Mouse (Mus musculus): ENCODE measurements around the gene Mfn1. TPM values are rescaled to one million over a fixed set of nuclear protein-coding genes. Genes with fewer than 3 reads are reported as not detected.
A peak's percentile ranks its signal among the peaks of the same experiment; 100 is the strongest.

Mfn1 gene
- polyA plus RNA-seq, 1 experiment from 2014 or later, result 33.4 TPM

GRCm38 (mm10) chr3:32616331-32617052 lies 87.2 kb downstream of the Mfn1 start, which contains the start of gene Gnb4:
Gnb4 (minus strand) TSS chr3:32616585.
- peak; percentile 84 for ATAC-seq
- Histone ChIP-seq H3K27ac (peak within 1 kb of the TSS; percentile 45; the same call in 1 of the 2 replicates), H3K36me3 (no peaks in the 10 kb centered on the region), H3K9ac (peak within 1 kb of the TSS; percentile 73), H3K4me3 (peak within 1 kb of the TSS; percentile 72), H3K27me3 (replicated peaks) (peaks cover 19% of the 10 kb centered on the region), H3K4me1 (peaks cover 17% of the 10 kb centered on the region), H3K9me3 (replicated peaks) (0 out of 2 replicates have a peak, but pooled peaks cover 2% of the 10 kb centered on the region), H3K4me2 (peak within 1 kb of the TSS; percentile 93)
- WGBS (ENCODE audit: insufficient replicate concordance), result 2% methylated on average over 78 of the region's 83 CpGs

- Histone ChIP-seq H3K27ac (peak overlapping the region; percentile 45; the same call in 1 of the 2 replicates), H3K4me1 (peaks cover 17% of the 10 kb centered on the region), H3K4me2 (peak overlapping the region; percentile 93), H3K27me3 (replicated peaks) (peaks cover 19% of the 10 kb centered on the region), H3K4me3 (peak overlapping the region; percentile 72), H3K9me3 (replicated peaks) (0 out of 2 replicates have a peak, but pooled peaks cover 2% of the 10 kb centered on the region), H3K36me3 (no peaks in the 10 kb centered on the region), H3K9ac (peak overlapping the region; percentile 73; the same call in 1 of the 2 replicates)
- WGBS (ENCODE audit: insufficient replicate concordance), result 24% methylated on average over 16 of the region's 16 CpGs
- ATAC-seq, result peak; percentile 22; the same call in 1 of the 2 replicates
Measured at GRCm38 (mm10) chr3:32617053-32617642, 87.9 kb downstream of the Mfn1 start.

- no peaks in the 10 kb centered on the region for H3K36me3 ChIP-seq
- H3K27me3 ChIP-seq (replicated peaks), result peaks cover 14% of the 10 kb centered on the region
- ATAC-seq, result no peak
- H3K4me2 ChIP-seq, result no peak overlapping the region
- WGBS (ENCODE audit: insufficient replicate concordance), result 80% methylated on average over 1 of the region's 1 CpGs
- no peaks in the 10 kb centered on the region for H3K9me3 ChIP-seq (replicated peaks)
- peaks cover 5% of the 10 kb centered on the region for H3K4me1 ChIP-seq
- no peak overlapping the region for H3K4me3 ChIP-seq
- H3K9ac ChIP-seq, result no peak overlapping the region
- H3K27ac ChIP-seq, result no peak overlapping the region
Measured at GRCm38 (mm10) chr3:32621658-32622057, 92.4 kb downstream of the Mfn1 start.

GRCm38 (mm10) chr3:32622106-32622505 lies 92.8 kb downstream of the Mfn1 start:
- no peak overlapping the region for H3K4me3 ChIP-seq
- no peaks in the 10 kb centered on the region for H3K9me3 ChIP-seq (replicated peaks)
- H3K27me3 ChIP-seq (replicated peaks), result peaks cover 10% of the 10 kb centered on the region; the same call in 1 of the 2 replicates
- H3K27ac ChIP-seq, result no peak overlapping the region
- no peak overlapping the region for H3K4me2 ChIP-seq
- peaks cover under 1% of the 10 kb centered on the region for H3K4me1 ChIP-seq
- no peaks in the 10 kb centered on the region for H3K36me3 ChIP-seq
- no peak overlapping the region for H3K9ac ChIP-seq
- no peak for ATAC-seq
- 59% methylated on average over 3 of the region's 3 CpGs for WGBS (ENCODE audit: insufficient replicate concordance)

GRCm38 (mm10) chr3:32628141-32628540 lies 98.9 kb downstream of the Mfn1 start:
- no peak for ATAC-seq
- H3K4me3 ChIP-seq, result no peak overlapping the region
- no peaks in the 10 kb centered on the region for H3K27me3 ChIP-seq (replicated peaks)
- no peaks in the 10 kb centered on the region for H3K4me1 ChIP-seq
- 60% methylated on average over 7 of the region's 7 CpGs for WGBS (ENCODE audit: insufficient replicate concordance)
- H3K27ac ChIP-seq, result no peak overlapping the region
- H3K4me2 ChIP-seq, result no peak overlapping the region
- no peaks in the 10 kb centered on the region for H3K9me3 ChIP-seq (replicated peaks)
- no peak overlapping the region for H3K9ac ChIP-seq
- H3K36me3 ChIP-seq, result no peaks in the 10 kb centered on the region

Other genes with a start within 250 kb of the Mfn1 start
- gene Zmat3, start 163.5 kb upstream of the Mfn1 start, polyA plus RNA-seq (2016; fragmentation: Nextera tagmentation; extraction: Ambion mirVana), result 0.82 and 0.91 TPM in 2 replicates
- gene Pik3ca, start 131.8 kb upstream of the Mfn1 start, polyA plus RNA-seq (2016; fragmentation: Nextera tagmentation; extraction: Ambion mirVana), result 4.6 and 5.6 TPM in 2 replicates
- not detected in 2 replicates for gene Kcnmb3, start 37.2 kb upstream of the Mfn1 start, polyA plus RNA-seq (2016; fragmentation: Nextera tagmentation; extraction: Ambion mirVana)
- gene Zfp639, start 19.2 kb upstream of the Mfn1 start, polyA plus RNA-seq (2016; fragmentation: Nextera tagmentation; extraction: Ambion mirVana), result 29.8 and 31.8 TPM in 2 replicates
- gene Gnb4, start 87.1 kb downstream of the Mfn1 start, polyA plus RNA-seq (2016; fragmentation: Nextera tagmentation; extraction: Ambion mirVana), result 12.4 and 14.4 TPM in 2 replicates
- gene Actl6a, start 176.8 kb downstream of the Mfn1 start, polyA plus RNA-seq (2016; fragmentation: Nextera tagmentation; extraction: Ambion mirVana), result 127 and 132 TPM in 2 replicates
- gene Ndufb5, start 207.5 kb downstream of the Mfn1 start, polyA plus RNA-seq (2016; fragmentation: Nextera tagmentation; extraction: Ambion mirVana), result 176 and 178 TPM in 2 replicates
- 29.6 and 30.1 TPM in 2 replicates for gene Mrpl47, start 208.1 kb downstream of the Mfn1 start, polyA plus RNA-seq (2016; fragmentation: Nextera tagmentation; extraction: Ambion mirVana)

Measured in liver, embryonic 12.5 days (tissue).